Mouse (Mus musculus) G1E (cell line): ENCODE data around the gene Nat8f5. TPM values are rescaled to one million over a fixed set of nuclear protein-coding genes. Genes with fewer than 3 reads are reported as not detected.
"Not testable (repeated sequence)": the region's sequence is repeated elsewhere in the genome, so short reads cannot be mapped to it uniquely, and the experiment has no call there.

Experiments used
- ATAC-seq: 2 replicates; pipeline ENCODE4 v1.8.0; 2016; ENCODE audit warnings: mild to moderate bottlenecking; ENCODE audit not compliant: insufficient number of reproducible peaks, poor library complexity, low FRiP score, severe bottlenecking; ENCODE audit errors: extremely low read depth
- DNase-seq: peaks from one replicate; pipeline ENCODE4 v3.0.0; 2012; ENCODE audit warnings: low spot score
- H3K27me3 ChIP-seq: 2 replicates; pipeline ENCODE4 v1.6.1; 2012; ENCODE audit warnings: mild to moderate bottlenecking, low read length, inconsistent platforms; ENCODE audit not compliant: insufficient read depth
- H3K36me3 ChIP-seq: replicated peaks from 2 replicates; pipeline ENCODE3; 2012; ENCODE audit warnings: mild to moderate bottlenecking, inconsistent platforms
- H3K4me1 ChIP-seq: 2 replicates; pipeline ENCODE4 v1.6.1; 2012; ENCODE audit warnings: low read depth, low read length, inconsistent platforms, mixed read lengths; ENCODE audit not compliant: insufficient read depth
- H3K4me3 ChIP-seq: 2 replicates; pipeline ENCODE4 v1.5.1; 2012; ENCODE audit warnings: low read depth, mild to moderate bottlenecking, inconsistent platforms, low read length, moderate library complexity, mixed read lengths
- H3K9me3 ChIP-seq: replicated peaks from 2 replicates; pipeline ENCODE4 v1.6.1; 2012; ENCODE audit warnings: inconsistent platforms
- CTCF ChIP-seq: IDR thresholded peaks from 2 replicates; pipeline ENCODE4 v1.5.1; 2012; ENCODE audit warnings: low read depth, low read length, inconsistent platforms, mixed read lengths
- GATA1 ChIP-seq: IDR thresholded peaks from 2 replicates; pipeline ENCODE4 v1.6.1; 2012; ENCODE audit warnings: borderline replicate concordance, low read length, inconsistent platforms, mixed read lengths
- GATA2 ChIP-seq: IDR thresholded peaks from 2 replicates; pipeline ENCODE4 v1.6.1; 2012; ENCODE audit warnings: low read depth, low read length, inconsistent platforms, borderline replicate concordance
- POLR2AphosphoS5 ChIP-seq: IDR thresholded peaks from 2 replicates; pipeline ENCODE4 v1.6.1; 2012; ENCODE audit warnings: low read depth, low read length, inconsistent platforms; ENCODE audit not compliant: insufficient replicate concordance
- TAL1 ChIP-seq: conservative IDR thresholded peaks from 2 replicates; pipeline ENCODE4 v1.6.1; 2012; ENCODE audit warnings: low read depth, low read length, inconsistent platforms, mixed read lengths
- polyA plus RNA-seq: library from polyadenylated mRNA; stranded (reverse); fragments of >175 nt; gene quantifications from 2 replicates; pipeline ENCODE4 v1.2.3, GENCODE M21; 2012
- total RNA-seq, 2 experiments: library from RNA; stranded (forward) in 1 of 2; stranded (reverse) in 1 of 2; fragments of 200-1000 nt in 1 of 2; fragments of >200 nt in 1 of 2; fragmentation: Nextera tagmentation in 1 of 2; gene quantifications; 2 replicates each; pipeline ENCODE4 v1.2.3; 2014 to 2017

Nat8f5 gene
- total and polyA plus RNA-seq, 3 experiments: not detected

DNA sequence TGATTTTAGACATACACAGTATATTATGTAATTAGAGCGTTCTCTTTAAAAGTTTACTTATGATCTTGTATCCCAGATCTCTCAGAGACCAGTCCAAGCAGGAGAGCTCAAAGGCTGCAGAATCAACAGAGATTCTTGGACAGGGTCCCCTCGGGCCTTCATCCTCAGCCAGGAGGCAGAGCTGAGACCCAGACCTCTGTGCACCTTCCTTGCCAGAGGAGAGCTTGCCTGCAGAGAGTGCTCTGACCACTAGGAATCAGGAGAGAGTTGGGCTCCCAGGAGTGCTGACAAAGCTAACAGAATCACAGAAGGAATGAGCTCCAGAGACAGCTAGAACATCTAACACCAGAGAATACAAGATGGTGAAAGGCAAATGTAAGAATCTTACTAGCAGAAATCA is 7.4 kb downstream of the Nat8f5 start:
- no peaks in the 10 kb centered on the region for H3K36me3 ChIP-seq
- H3K9me3 ChIP-seq: no peaks in the 10 kb centered on the region
- TF ChIP-seq TAL1 (no peak), POLR2AphosphoS5 (no peak), GATA1 (no peak), CTCF (no peak), GATA2 (no peak)
- ATAC-seq (no peak), DNase-seq (no peak)
- no peak overlapping the region for H3K4me3 ChIP-seq
- H3K27me3 ChIP-seq: peaks cover 3% of the 10 kb centered on the region; the same call in 1 of the 2 replicates
- H3K4me1 ChIP-seq: no peaks in the 10 kb centered on the region

DNA sequence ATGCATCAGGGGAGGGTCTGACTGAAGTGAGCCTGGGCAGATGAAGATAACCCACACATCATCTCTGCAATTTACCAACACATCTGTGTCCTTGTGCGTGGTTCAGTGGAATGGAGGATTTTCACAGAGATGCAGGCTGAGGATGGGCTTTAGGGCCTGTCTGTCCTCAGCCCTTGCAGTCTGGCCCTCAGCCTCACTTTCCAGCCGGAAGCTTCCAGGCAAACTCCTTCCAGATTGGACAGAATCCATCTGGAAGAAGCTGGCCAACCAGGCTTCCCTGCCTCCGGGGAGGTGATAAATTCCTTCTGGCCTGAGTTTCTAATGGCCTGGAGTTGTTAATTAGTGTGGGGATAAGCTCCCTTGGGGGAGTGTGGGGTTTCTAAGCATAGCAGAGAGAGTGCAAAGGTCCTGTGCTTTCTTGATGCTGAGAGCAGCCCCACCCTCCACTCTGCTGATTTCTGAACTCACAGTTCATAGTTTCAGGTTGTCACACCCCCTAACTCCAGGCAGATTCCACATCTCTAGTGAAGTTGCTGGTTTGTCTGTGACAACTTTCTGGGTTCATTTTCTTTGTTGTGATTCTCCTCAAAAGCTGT is 9.7 kb downstream of the Nat8f5 start:
- not testable (repeated sequence) for DNase-seq, H3K9me3 ChIP-seq, H3K36me3 ChIP-seq, H3K4me1 ChIP-seq, H3K4me3 ChIP-seq, H3K27me3 ChIP-seq, ATAC-seq

DNA sequence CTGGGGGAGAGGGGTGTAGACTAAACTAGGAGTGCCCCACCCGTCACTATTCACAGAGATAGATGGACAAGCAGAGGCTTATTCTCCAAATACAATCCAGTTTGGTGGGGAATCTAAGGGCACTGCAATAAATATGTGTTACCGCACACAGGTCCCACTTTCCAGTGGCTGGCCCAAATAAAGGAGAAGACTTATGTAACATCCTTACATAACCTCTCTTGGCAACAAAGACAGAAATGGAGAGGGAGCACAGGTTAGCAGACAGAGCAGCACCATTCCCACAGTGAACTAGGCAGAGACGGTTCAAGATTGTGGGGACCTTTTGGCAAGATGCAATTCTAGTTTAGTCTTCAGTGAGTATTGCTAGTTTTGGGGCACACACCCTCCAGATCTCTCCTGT is 10.3 kb downstream of the Nat8f5 start:
- not testable (repeated sequence) for H3K27me3 ChIP-seq, H3K4me1 ChIP-seq, H3K9me3 ChIP-seq, ATAC-seq, H3K4me3 ChIP-seq, DNase-seq, H3K36me3 ChIP-seq

DNA sequence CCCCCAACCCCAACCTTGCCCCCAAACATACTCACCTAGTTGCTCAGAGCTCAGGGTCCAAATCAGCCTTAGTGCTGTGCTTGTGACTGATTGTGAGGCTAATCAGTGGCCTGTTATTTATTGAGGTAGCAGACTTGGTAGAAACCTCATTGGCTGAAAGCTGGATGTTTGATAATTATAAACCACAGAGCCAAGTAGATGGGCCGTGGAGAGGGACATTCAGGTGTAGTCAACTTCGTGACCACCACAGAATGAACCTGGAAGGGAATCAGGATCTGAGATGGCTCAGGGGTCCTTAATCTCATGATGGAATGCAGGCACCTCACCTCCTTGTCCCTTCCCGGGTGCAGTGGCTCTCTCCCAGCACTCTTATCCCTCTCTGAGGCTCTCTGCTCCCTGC is 11.0 kb downstream of the Nat8f5 start:
- DNase-seq, H3K27me3 ChIP-seq, H3K4me1 ChIP-seq, H3K4me3 ChIP-seq, ATAC-seq, H3K9me3 ChIP-seq, H3K36me3 ChIP-seq: not testable (repeated sequence)

DNA sequence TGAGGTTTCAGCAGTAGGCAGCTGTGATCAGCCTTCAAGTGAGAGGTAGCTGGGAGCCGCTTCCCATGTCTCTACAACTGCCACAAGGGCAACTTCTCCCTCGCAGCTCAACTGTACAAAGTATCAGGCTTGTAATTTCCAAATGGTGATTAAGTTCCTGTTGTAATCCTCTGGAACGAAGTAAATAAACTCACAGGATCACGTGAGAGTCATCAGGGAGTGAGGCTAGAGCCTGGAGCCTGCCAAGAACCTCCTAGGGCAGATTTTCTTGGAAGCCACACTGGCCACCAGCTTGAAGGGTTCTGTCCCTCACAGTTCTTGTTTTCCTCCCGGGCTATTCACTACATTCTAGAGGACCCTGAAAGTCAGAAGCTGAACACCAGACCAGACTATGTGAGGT is 17.6 kb downstream of the Nat8f5 start:
- not testable (repeated sequence) for ATAC-seq, H3K4me1 ChIP-seq, H3K4me3 ChIP-seq, DNase-seq, H3K36me3 ChIP-seq, H3K9me3 ChIP-seq, H3K27me3 ChIP-seq

Other genes starting within 250 kb of the Nat8f5 start
- gene Alms1, start 233.4 kb downstream of the Nat8f5 start, total RNA-seq (2014; fragmentation: Nextera tagmentation): 39.3 and 41.7 TPM in 2 replicates
- gene Alms1, start 233.4 kb downstream of the Nat8f5 start, total RNA-seq (2017): 16.0 and 19.7 TPM in 2 replicates
- gene Alms1, start 233.4 kb downstream of the Nat8f5 start, polyA plus RNA-seq: 1.3 and 1.6 TPM in 2 replicates
- not detected in 2 replicates for gene Nat8f7, start 107.8 kb downstream of the Nat8f5 start, total RNA-seq (2014; fragmentation: Nextera tagmentation)
- not detected in 2 replicates for gene Nat8f7, start 107.8 kb downstream of the Nat8f5 start, total RNA-seq (2017)
- gene Nat8f7, start 107.8 kb downstream of the Nat8f5 start, polyA plus RNA-seq: not detected in 2 replicates
- gene Nat8f3, start 55.2 kb downstream of the Nat8f5 start, total RNA-seq (2014; fragmentation: Nextera tagmentation): not detected in 2 replicates
- gene Nat8f3, start 55.2 kb downstream of the Nat8f5 start, total RNA-seq (2017): 0.12 and 0.22 TPM in 2 replicates
- not detected in 2 replicates for gene Nat8f3, start 55.2 kb downstream of the Nat8f5 start, polyA plus RNA-seq
- not detected in 2 replicates for gene Nat8f6, start within 50 bp of the Nat8f5 start, total RNA-seq (2014; fragmentation: Nextera tagmentation)
- not detected in 2 replicates for gene Nat8f6, start within 50 bp of the Nat8f5 start, total RNA-seq (2017)
- gene Nat8f6, start within 50 bp of the Nat8f5 start, polyA plus RNA-seq: not detected in 2 replicates
- gene Nat8, start 11.1 kb upstream of the Nat8f5 start, total RNA-seq (2014; fragmentation: Nextera tagmentation): not detected in 2 replicates
- gene Nat8, start 11.1 kb upstream of the Nat8f5 start, total RNA-seq (2017): not detected in 2 replicates
- gene Nat8, start 11.1 kb upstream of the Nat8f5 start, polyA plus RNA-seq: not detected in 2 replicates
- not detected in 2 replicates for gene Nat8f2, start 48.2 kb upstream of the Nat8f5 start, total RNA-seq (2014; fragmentation: Nextera tagmentation)
- 0.06 and 0.11 TPM in 2 replicates for gene Nat8f2, start 48.2 kb upstream of the Nat8f5 start, total RNA-seq (2017)
- gene Nat8f2, start 48.2 kb upstream of the Nat8f5 start, polyA plus RNA-seq: not detected in 2 replicates
- 1.4 and 1.7 TPM in 2 replicates for gene Nat8f4, start 83.9 kb upstream of the Nat8f5 start, total RNA-seq (2014; fragmentation: Nextera tagmentation)
- 3.1 and 3.6 TPM in 2 replicates for gene Nat8f4, start 83.9 kb upstream of the Nat8f5 start, total RNA-seq (2017)
- 0.11 and 0.14 TPM in 2 replicates for gene Nat8f4, start 83.9 kb upstream of the Nat8f5 start, polyA plus RNA-seq
- gene Tprkb, start 90.9 kb upstream of the Nat8f5 start, total RNA-seq (2014; fragmentation: Nextera tagmentation): 68.6 and 70.6 TPM in 2 replicates
- gene Tprkb, start 90.9 kb upstream of the Nat8f5 start, total RNA-seq (2017): 74.9 and 80.9 TPM in 2 replicates
- 6.3 TPM in 2 replicates for gene Tprkb, start 90.9 kb upstream of the Nat8f5 start, polyA plus RNA-seq
- 11.2 TPM in 2 replicates for gene Nat8f1, start 94.7 kb upstream of the Nat8f5 start, total RNA-seq (2014; fragmentation: Nextera tagmentation)
- 4.8 and 6.4 TPM in 2 replicates for gene Nat8f1, start 94.7 kb upstream of the Nat8f5 start, total RNA-seq (2017)
- gene Nat8f1, start 94.7 kb upstream of the Nat8f5 start, polyA plus RNA-seq: 1.3 and 1.9 TPM in 2 replicates
- gene Dusp11, start 140.7 kb upstream of the Nat8f5 start, total RNA-seq (2014; fragmentation: Nextera tagmentation): 222 and 254 TPM in 2 replicates
- gene Dusp11, start 140.7 kb upstream of the Nat8f5 start, total RNA-seq (2017): 67.6 and 82.0 TPM in 2 replicates
- 44.4 and 59.6 TPM in 2 replicates for gene Dusp11, start 140.7 kb upstream of the Nat8f5 start, polyA plus RNA-seq
- gene Figla, start 195.2 kb upstream of the Nat8f5 start, total RNA-seq (2014; fragmentation: Nextera tagmentation): not detected in 2 replicates
- gene Figla, start 195.2 kb upstream of the Nat8f5 start, total RNA-seq (2017): not detected in 2 replicates
- gene Figla, start 195.2 kb upstream of the Nat8f5 start, polyA plus RNA-seq: not detected in 2 replicates
- gene Add2, start 207.7 kb upstream of the Nat8f5 start, total RNA-seq (2014; fragmentation: Nextera tagmentation): 43.2 and 82.9 TPM in 2 replicates
- 106 and 121 TPM in 2 replicates for gene Add2, start 207.7 kb upstream of the Nat8f5 start, total RNA-seq (2017)
- gene Add2, start 207.7 kb upstream of the Nat8f5 start, polyA plus RNA-seq: 114 and 125 TPM in 2 replicates